Mouse (Mus musculus) left cerebral cortex, adult 2 months (tissue): ENCODE data around the gene Tnfrsf21. TPM values are rescaled to one million over a fixed set of nuclear protein-coding genes. Genes with fewer than 3 reads are reported as not detected.

Experiments
- DNase-seq, 2 experiments: peaks; one replicate each; pipeline ENCODE4 v3.0.0; 2021 to 2022; ENCODE audit warnings: low spot score in 2 of 2, mixed read lengths in 1 of 2; ENCODE audit errors: extremely low spot score in 1 of 2
- H3K27ac ChIP-seq: fragments of 200-600 bp; 2 replicates; pipeline ENCODE4 v1.8.1; 2022
- H3K4me3 ChIP-seq: fragments of 200-600 bp; 2 replicates; pipeline ENCODE4 v1.8.1; 2022
- CTCF ChIP-seq: fragments of 200-600 bp; IDR thresholded peaks from 2 replicates; pipeline ENCODE4 v1.8.1; 2022; ENCODE audit warnings: antibody characterized with exemption, mild to moderate bottlenecking, moderate library complexity
- intact Hi-C: fragments of 180-260 bp; cut with DNase I; formaldehyde crosslinking; loops from one replicate; pipeline ENCODE4 v1.15.1; 2025
- total RNA-seq, 2 experiments: library from RNA; stranded (reverse); gene quantifications; 2 replicates each; pipeline ENCODE4 v1.2.3; 2021

The Tnfrsf21 gene
- total RNA-seq, 2 experiments from 2014 or later, result 81.4 to 82.2 TPM

- Histone ChIP-seq H3K27ac (no peak overlapping the region), H3K4me3 (no peak overlapping the region)
- intact Hi-C loops, result no loop called here
- no peak for TF ChIP-seq CTCF
- DNase-seq, result no peak
Measured at GRCm38 (mm10) chr17:42999446-42999977, 16.8 kb upstream of the Tnfrsf21 start.

GRCm38 (mm10) chr17:43000598-43000997 is 15.8 kb upstream of the Tnfrsf21 start:
- H3K4me3 ChIP-seq, result no peak overlapping the region
- intact Hi-C loops, result no loop called here
- DNase-seq, result no peak
- no peak overlapping the region for H3K27ac ChIP-seq
- TF ChIP-seq CTCF, result no peak

GRCm38 (mm10) chr17:43012718-43013117 is 3.6 kb upstream of the Tnfrsf21 start:
- Histone ChIP-seq H3K27ac (no peak overlapping the region), H3K4me3 (no peak overlapping the region)
- peak; percentile 87 for TF ChIP-seq CTCF
- intact Hi-C loops, result loop anchor here (1.0 to 10.0 kb wide), 5 partner anchors 62 to 602 kb away; no protein-coding TSS in a partner anchor
- DNase-seq, result peak; percentile 42 to 57

GRCm38 (mm10) chr17:43017341-43018052 is 1.1 kb downstream of the Tnfrsf21 start:
- peak; percentile 48 to 58 for DNase-seq
- H3K27ac ChIP-seq, result peak overlapping the region; percentile 86
- H3K4me3 ChIP-seq, result peak overlapping the region; percentile 95
- intact Hi-C loops, result loop anchor here (10.0 kb wide), 3 partner anchors 57 to 597 kb away; no protein-coding TSS in a partner anchor
- TF ChIP-seq CTCF, result no peak

GRCm38 (mm10) chr17:43018071-43018470 is 1.7 kb downstream of the Tnfrsf21 start:
- no peak for TF ChIP-seq CTCF

GRCm38 (mm10) chr17:43019660-43020059 is 3.3 kb downstream of the Tnfrsf21 start:
- intact Hi-C loops, result loop anchor here (10.0 kb wide), 3 partner anchors 55 to 595 kb away; no protein-coding TSS in a partner anchor
- Histone ChIP-seq H3K27ac (no peak overlapping the region), H3K4me3 (no peak overlapping the region)
- DNase-seq, result no peak
- no peak for TF ChIP-seq CTCF

More at GRCm38 (mm10) chr17:43018071-43018470, 1.7 kb downstream of the Tnfrsf21 start:
- intact Hi-C loops, result loop anchor here (10.0 kb wide), 3 partner anchors 57 to 597 kb away; no protein-coding TSS in a partner anchor
- peak overlapping the region; percentile 95 for H3K4me3 ChIP-seq
- DNase-seq, result no peak
- peak overlapping the region; percentile 86 for H3K27ac ChIP-seq

- intact Hi-C loops, result no loop called here
Measured at GRCm38 (mm10) chr17:43021017-43021416, 4.7 kb downstream of the Tnfrsf21 start.

GRCm38 (mm10) chr17:43022056-43022455 is 5.7 kb downstream of the Tnfrsf21 start:
- TF ChIP-seq CTCF, result no peak
- DNase-seq, result no peak
- no peak overlapping the region for H3K4me3 ChIP-seq
- H3K27ac ChIP-seq, result no peak overlapping the region
- intact Hi-C loops, result no loop called here

More at GRCm38 (mm10) chr17:43021017-43021416, 4.7 kb downstream of the Tnfrsf21 start:
- Histone ChIP-seq H3K27ac (peak overlapping the region; percentile 21; the same call in 1 of the 2 replicates), H3K4me3 (no peak overlapping the region)
- peak in 1 of 2 experiments; percentile 35 for DNase-seq
- no peak for TF ChIP-seq CTCF

- no peak for DNase-seq
- Histone ChIP-seq H3K4me3 (no peak overlapping the region), H3K27ac (no peak overlapping the region)
- TF ChIP-seq CTCF, result no peak
- intact Hi-C loops, result no loop called here
Measured at GRCm38 (mm10) chr17:43023637-43024217, 7.4 kb downstream of the Tnfrsf21 start.

- no peak for TF ChIP-seq CTCF
- intact Hi-C loops, result no loop called here
- Histone ChIP-seq H3K27ac (no peak overlapping the region), H3K4me3 (no peak overlapping the region)
- DNase-seq, result no peak
Measured at GRCm38 (mm10) chr17:43024531-43024930, 8.2 kb downstream of the Tnfrsf21 start.

- DNase-seq, result no peak
- intact Hi-C loops, result no loop called here
- TF ChIP-seq CTCF, result no peak
- Histone ChIP-seq H3K27ac (no peak overlapping the region), H3K4me3 (no peak overlapping the region)
Measured at GRCm38 (mm10) chr17:43025048-43025447, 8.7 kb downstream of the Tnfrsf21 start.
